Mouse (Mus musculus): ENCODE measurements around the gene Nr2c2. TPM values are rescaled to one million over a fixed set of nuclear protein-coding genes. Genes with fewer than 3 reads are reported as not detected.
"Not testable (repeated sequence)": the region's sequence is repeated elsewhere in the genome, so short reads cannot be mapped to it uniquely, and the experiment has no call there.

Gene Nr2c2
- 100 to 1,000 TPM in 1 of 2 experiments, 10 to 100 TPM in 1; 99.1 to 105 TPM for total RNA-seq (2021)
- long read RNA-seq, experiment 1, full-length matches to known transcripts = 2 of 39 reads
- long read RNA-seq, experiment 1, partial matches to known transcripts = 3 of 39 reads
- long read RNA-seq, experiment 1, other reads (novel, unspliced or antisense) = 34 of 39 reads
- long read RNA-seq, experiment 2, full-length matches to known transcripts = 3 of 32 reads
- long read RNA-seq, experiment 2, partial matches to known transcripts = 17 of 32 reads
- long read RNA-seq, experiment 2, other reads (novel, unspliced or antisense) = 12 of 32 reads

DNA sequence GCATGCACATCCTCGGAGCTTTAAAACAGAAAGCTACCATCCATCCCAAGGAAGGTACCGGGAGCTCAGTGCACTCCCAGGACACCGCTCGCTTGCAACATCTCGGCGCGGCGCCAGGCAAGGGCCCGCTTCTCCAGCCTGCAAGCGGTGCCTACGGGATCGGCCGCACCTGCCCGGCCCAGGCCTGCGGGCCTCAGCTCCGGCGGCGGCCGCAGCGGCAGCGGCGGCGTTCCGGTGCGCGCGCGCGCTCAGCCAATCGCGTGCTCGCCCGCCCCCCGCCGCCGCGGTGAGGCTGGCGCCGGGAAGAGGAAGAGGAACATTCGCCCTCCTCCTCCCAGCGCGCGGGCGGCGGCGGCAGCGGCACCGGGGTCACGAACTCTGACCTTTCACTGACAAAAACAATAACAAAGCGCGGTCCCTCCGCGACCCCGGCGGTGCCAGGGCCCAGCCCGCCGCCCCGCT lies at the start of gene Nr2c2:
Gene Nr2c2, plus strand, starts transcription at position 261 of the 462 bp plus-strand sequence.
- DNase-seq (ENCODE audit: low spot score in 2 of 2) = peak; percentile 85 to 90

DNA sequence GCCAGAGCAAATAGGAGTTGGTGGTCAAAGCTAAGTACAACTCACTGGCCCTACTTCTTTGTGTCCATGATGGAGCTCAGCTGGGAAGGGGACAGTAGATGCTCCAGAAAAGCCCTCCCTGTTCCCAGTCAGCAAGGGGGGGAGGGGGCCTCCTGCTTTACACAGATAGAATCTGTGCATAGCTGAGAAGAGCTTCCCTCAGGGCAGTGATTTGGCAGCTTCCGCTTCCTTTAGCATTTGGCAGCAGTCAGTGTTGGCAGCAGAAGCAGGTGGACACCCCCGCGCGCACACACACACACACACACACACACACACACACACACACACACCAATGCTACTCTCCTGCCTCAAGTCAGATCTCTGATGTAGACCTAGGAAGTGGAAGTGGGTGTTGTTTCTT lies 49.1 kb upstream of the Nr2c2 start:
- DNase-seq (ENCODE audit: low spot score in 2 of 2) = peak; percentile 15 to 32

- no peak for DNase-seq (ENCODE audit: low spot score in 2 of 2)
These were observed 48.3 kb upstream of the Nr2c2 start for GRCm38 (mm10) chr6:92042850-92043249.

GRCm38 (mm10) chr6:92057768-92058167 lies 33.4 kb upstream of the Nr2c2 start:
- no peak for DNase-seq (ENCODE audit: low spot score in 2 of 2)

DNA sequence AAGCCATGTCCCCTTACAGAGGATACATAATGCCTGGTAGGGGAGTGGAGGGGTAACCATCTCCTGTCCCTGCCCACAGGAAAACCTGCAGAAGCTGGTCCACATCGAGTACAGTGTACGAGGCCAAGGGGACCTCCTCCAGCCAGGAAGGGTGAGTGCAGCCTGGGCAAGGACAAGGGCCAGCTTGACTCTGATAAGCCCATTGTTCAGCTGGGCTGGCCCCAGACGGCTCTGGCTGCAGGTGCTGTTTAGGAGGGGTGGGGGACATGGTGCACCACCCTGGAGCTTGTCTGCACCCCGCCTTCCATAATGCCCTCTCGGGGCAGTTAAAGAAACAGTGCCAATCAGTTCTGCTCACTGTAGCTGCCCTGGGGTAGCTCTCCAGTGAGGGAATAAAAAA lies 29.5 kb upstream of the Nr2c2 start:
- DNase-seq (ENCODE audit: low spot score in 2 of 2) = no peak

DNA sequence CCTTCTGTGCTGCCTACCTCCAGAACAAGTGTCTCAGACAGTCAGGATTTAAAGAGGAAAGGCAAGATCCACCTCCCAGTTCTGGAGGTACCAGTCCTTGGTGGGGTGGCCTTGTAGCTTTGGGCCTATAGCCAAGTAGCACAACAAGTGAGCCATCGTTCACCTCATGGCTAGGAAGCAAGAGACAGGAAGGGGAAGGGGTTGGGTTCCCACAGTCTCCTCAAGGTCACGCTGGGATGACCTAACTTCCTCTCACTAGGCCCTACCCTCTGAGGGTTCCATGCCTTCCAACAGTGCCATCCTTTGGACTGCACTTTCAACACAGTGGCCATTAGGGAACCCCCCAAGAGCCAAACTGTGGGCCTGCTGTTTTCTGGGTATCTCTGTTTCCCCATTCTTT lies 27.7 kb upstream of the Nr2c2 start:
- DNase-seq (ENCODE audit: low spot score in 2 of 2) = no peak

- peak in 1 of 2 experiments; percentile 35 for DNase-seq (ENCODE audit: low spot score in 2 of 2)
These were observed 27.1 kb upstream of the Nr2c2 start for GRCm38 (mm10) chr6:92064101-92064500.

- DNase-seq (ENCODE audit: low spot score in 2 of 2) = peak; percentile 27 to 66
These were observed 25.3 kb upstream of the Nr2c2 start for GRCm38 (mm10) chr6:92065721-92066496.

DNA sequence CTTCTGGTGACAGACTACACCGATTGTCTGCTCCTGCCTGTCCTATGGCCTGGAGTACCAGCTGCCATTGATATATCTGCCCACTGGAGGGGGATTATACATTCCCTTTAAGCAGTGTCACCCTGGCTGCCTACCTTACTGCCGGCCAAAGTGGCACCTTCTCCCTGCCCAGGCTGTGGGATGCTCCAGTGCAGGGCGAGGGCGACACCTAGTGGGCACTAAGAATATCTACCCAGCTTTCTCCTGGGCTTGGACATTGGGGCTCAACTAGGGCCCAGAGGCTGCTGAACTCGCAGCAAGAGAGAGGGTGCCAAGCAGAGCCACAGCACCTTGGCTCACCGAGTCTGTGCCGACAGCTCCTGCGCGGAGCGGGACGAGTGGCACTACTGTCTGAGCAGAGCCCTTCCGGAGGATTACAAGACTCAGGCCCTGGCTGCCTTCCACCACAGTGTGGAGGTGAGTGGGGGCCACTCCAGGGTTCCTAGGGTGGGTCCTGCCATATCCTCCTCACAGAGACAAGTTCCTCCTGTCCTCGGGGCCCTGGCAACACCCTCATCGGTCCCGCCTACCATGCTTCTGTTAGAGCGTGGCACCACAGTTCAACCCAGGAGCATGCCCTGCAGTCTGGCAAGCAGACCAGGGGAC lies 23.9 kb upstream of the Nr2c2 start:
- DNase-seq (ENCODE audit: low spot score in 2 of 2) = peak; percentile 74 to 79

GRCm38 (mm10) chr6:92071121-92071839 lies 19.9 kb upstream of the Nr2c2 start:
- no peak for DNase-seq (ENCODE audit: low spot score in 2 of 2)

- no peak for DNase-seq (ENCODE audit: low spot score in 2 of 2)
These were observed 10.5 kb upstream of the Nr2c2 start for GRCm38 (mm10) chr6:92080730-92081129.

DNA sequence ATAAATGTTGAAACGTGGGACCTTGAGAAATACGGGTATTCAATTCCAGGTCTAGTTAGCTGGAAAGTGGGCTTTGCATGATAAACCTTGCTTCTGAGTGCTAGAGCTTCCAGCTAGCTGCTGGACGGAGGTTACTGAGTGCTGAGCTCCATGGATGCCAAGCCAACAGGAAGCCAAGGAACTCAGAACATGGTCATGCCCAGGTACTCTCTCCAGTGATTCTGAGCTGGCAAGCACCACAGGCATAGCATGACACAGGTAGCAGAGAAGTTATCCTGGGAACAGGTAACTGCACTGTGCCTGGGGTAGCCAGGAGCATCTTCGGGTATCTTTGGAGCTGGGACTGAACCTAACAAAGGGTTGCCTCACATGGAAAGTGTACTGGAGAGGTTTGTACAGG lies 8.4 kb upstream of the Nr2c2 start:
- no peak for DNase-seq (ENCODE audit: low spot score in 2 of 2)

- peak in 1 of 2 experiments; percentile 26 for DNase-seq (ENCODE audit: low spot score in 2 of 2)
These were observed 6.3 kb upstream of the Nr2c2 start for GRCm38 (mm10) chr6:92084932-92085331.

- not testable (repeated sequence) for DNase-seq (ENCODE audit: low spot score in 2 of 2)
These were observed 2.0 kb upstream of the Nr2c2 start for GRCm38 (mm10) chr6:92089141-92089540.

DNA sequence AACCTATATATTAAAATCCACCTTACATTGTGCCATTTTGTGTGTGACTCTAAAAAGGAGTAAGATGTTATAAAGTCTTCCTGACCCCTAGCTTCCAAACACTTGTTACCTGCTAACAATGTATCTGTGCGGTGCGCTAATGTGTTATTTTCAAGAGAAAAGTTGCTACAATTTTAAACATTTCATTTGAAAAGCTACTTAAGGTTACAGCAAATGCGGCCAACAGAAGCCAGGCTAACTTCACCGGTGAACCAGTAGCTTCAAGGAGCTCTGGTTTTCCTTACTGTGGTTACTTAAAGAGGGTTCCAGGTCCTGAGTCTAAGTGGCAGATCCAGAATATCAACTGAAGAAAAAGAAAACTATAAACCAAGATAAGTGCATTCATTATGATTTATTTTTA lies 1.2 kb upstream of the Nr2c2 start:
- no peak for DNase-seq (ENCODE audit: low spot score in 2 of 2)

- no peak for DNase-seq (ENCODE audit: low spot score in 2 of 2)
These were observed 693 bp upstream of the Nr2c2 start for GRCm38 (mm10) chr6:92090497-92090896.

DNA sequence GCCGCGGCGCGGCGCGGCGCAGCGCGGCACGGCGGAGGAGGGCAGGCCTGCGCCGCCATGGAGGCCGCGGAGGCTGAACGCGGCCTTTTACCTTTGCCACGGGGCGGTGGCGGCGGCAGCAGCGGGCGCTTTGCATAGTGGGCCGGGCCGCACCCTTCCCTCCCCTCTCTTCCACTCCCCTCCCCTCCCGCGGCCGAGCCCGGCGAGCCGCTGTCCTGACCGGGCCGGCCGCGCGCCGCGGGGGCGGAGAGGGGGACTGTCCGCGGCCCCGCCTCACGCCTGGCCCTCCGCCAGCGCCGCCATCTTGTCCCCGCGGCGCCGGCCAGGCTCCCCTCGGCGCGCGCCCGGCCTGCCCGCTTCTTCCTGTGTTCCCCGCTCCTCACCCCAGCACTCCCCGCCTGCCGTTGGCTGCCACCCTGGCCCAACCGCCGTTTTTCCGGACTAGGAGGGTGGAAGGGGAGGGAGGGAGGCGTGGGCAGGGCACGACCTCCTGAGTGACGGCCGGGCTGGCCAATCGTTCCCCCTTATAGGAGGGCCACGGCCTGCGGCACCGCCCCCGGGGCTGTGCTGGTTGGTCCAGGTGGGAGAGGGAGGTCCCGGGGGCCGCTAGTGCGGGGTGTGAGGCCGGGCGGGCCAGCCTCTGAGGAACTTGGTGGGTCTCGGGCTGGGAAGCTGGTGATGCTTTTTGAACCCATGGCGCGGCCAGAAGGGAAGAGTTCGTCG lies 738 bp downstream of the Nr2c2 start:
- DNase-seq (ENCODE audit: low spot score in 2 of 2) = peak; percentile 99 to 100

GRCm38 (mm10) chr6:92092737-92093136 lies 1.5 kb downstream of the Nr2c2 start:
- no peak for DNase-seq (ENCODE audit: low spot score in 2 of 2)

- DNase-seq (ENCODE audit: low spot score in 2 of 2) = no peak
These were observed 2.7 kb downstream of the Nr2c2 start for GRCm38 (mm10) chr6:92093869-92094268.

GRCm38 (mm10) chr6:92100679-92101360 lies 9.6 kb downstream of the Nr2c2 start:
- DNase-seq (ENCODE audit: low spot score in 2 of 2) = no peak
